Mouse (Mus musculus) Patski (cell line): ENCODE measurements around the gene Stx8. TPM values are rescaled to one million over a fixed set of nuclear protein-coding genes. Genes with fewer than 3 reads are reported as not detected.

ENCODE experiments used
- ATAC-seq: fragments of 100-300 bp; one replicate; pipeline ENCODE4 v1.8.0; 2021
- CTCF ChIA-PET: fragments of 350-600 bp; sonication (Branson Sonifier 250); formaldehyde crosslinking; loops from one replicate; lab custom pipeline; 2022; ENCODE audit warnings: inconsistent platforms; lab: Charles Lee
- POLR2A ChIA-PET: fragments of 350-600 bp; sonication (Branson Sonifier 250); formaldehyde crosslinking; loops from one replicate; lab custom pipeline; 2022; ENCODE audit warnings: antibody characterized with exemption, inconsistent platforms; lab: Charles Lee
- DNase-seq: peaks from one replicate; pipeline ENCODE4 v3.0.0-alpha.2; 2011; ENCODE audit warnings: low read depth, low spot score
- H3K27me3 ChIP-seq: fragments of 371-371 bp; one replicate; pipeline ENCODE4 v1.5.1; 2021
- CTCF ChIP-seq: fragments of 100-300 bp; IDR thresholded peaks from one replicate; pipeline ENCODE4 v1.5.1; 2021
- in situ Hi-C: fragments of 300-500 bp; cut with MboI; formaldehyde crosslinking; loops from 3 replicates; pipeline ENCODE4 v1.11.1; 2018; ENCODE audit warnings: low pct_unique_long_range_greater_than_20kb, mixed read lengths
- polyA plus RNA-seq: library from polyadenylated mRNA; unstranded; gene quantifications from one replicate; pipeline ENCODE4 v1.2.3, GENCODE M21; 2021

The Stx8 gene
- polyA plus RNA-seq, 1 experiment from 2014 or later, result 64.8 TPM

DNA sequence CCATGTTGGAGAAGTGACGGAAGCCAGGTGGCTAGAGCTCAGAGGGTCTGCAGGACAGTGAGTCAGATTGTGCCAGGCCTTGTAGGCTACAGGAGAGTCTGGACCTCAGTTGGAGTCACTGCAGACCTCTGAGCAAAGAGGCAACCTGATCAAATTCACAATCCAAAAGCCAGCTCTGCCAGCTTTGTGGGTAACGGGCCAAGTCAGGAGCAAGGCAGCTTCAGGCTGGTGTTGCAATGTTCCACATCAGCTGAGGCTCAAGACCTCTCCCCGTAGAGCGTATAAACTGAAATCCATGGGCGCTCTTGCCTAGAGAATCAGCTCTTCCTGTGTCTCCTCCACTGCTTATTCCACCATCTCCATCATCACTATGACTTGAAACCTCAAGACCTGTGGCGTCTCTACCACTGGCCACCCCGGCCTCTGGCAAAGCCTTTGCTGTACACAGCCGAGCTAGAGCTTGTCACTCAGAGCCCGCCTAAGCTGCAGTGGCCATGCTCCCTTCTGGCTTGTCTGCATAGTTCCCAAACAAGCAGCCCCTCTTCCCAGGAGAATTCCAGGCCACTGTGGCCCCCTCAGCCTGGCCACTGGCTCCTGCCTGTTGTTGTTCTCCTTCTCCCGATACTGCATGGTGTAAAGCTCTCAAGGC lies 235.9 kb downstream of the Stx8 start:
- ATAC-seq, result no peak

DNA sequence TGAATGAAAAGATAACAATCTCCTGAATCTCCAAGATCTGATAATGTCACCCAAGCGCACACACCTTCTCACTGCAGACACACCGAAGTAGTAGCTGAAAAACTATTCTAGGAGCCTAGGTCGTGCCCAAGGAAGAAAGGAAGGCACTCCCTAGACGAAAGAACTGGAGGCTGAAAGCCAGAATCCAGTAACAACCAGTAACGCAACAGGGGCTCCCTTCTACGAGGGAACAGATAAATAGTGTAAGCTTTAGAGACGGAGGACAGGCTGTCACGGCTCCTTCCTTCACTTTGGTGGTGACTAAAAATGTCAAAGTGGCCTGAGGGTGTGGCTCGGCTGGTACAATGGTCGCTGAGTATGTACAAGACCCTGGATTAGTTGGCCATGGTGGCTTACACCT lies 236.6 kb downstream of the Stx8 start:
- ChIA-PET POLR2A (no interaction called here), CTCF (interaction anchor here (1.1 to 3.7 kb wide), 2 partner anchors 10 to 198 kb away, joined by 5 to 10 read pairs; no protein-coding TSS in a partner anchor)
- in situ Hi-C loops, result loop anchor here (10.0 kb wide), 1 partner anchor 198 kb away; no protein-coding TSS in a partner anchor
- TF ChIP-seq CTCF, result no peak
- DNase-seq (no peak), ATAC-seq (no peak)
- no peaks in the 10 kb centered on the region for H3K27me3 ChIP-seq

More for the DNA sequence above, 235.9 kb downstream of the Stx8 start:
- POLR2A ChIA-PET, result no interaction called here
- CTCF ChIA-PET, result interaction anchor here (1.0 to 3.7 kb wide), 3 partner anchors 10 to 198 kb away, joined by 3 to 10 read pairs (median 5); no protein-coding TSS in a partner anchor
- in situ Hi-C loops, result loop anchor here (10.0 kb wide), 1 partner anchor 197 kb away; no protein-coding TSS in a partner anchor
- H3K27me3 ChIP-seq, result no peaks in the 10 kb centered on the region
- DNase-seq, result no peak
- TF ChIP-seq CTCF, result no peak

DNA sequence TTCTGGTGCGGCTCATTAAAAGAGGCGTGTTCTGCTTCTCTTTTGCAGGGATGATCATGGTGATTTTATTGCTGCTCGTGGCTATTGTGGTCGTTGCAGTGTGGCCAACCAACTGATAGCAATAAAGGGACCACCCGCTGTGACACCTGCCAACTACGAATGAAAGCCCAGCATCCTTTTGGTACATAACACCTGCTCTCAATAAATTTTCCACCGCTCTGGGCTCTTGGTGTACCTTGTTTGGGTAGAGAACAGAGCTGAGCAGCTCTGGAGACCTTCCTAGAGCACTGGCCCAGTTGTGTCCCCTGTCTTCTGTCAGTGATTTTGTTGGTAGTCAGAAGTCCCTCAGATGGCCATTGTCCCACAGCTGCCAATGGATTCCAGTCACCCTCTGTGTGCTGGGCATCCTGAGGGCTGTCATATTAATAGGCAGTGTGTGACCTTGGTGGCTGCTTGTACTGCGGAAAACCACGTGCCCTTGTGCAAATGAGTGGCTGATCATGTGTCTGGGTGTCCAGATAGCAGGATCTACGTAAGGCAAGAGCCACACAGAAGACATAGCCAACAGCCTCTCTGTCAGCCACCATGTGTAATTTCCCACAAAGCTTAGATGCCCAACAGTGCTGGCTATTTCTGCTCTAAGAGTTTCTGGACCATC lies 237.8 kb downstream of the Stx8 start:
- no peaks in the 10 kb centered on the region for H3K27me3 ChIP-seq
- in situ Hi-C loops, result loop anchor here (10.0 kb wide), 1 partner anchor 199 kb away; no protein-coding TSS in a partner anchor
- ChIA-PET CTCF (interaction anchor here (3.7 kb wide), 1 partner anchor 8 kb away, joined by 10 read pairs; no protein-coding TSS in a partner anchor), POLR2A (interaction anchor here (1.4 kb wide), 1 partner anchor 12 kb away, joined by 3 read pairs; no protein-coding TSS in a partner anchor)
- DNase-seq (no peak), ATAC-seq (no peak)
- TF ChIP-seq CTCF, result no peak

DNA sequence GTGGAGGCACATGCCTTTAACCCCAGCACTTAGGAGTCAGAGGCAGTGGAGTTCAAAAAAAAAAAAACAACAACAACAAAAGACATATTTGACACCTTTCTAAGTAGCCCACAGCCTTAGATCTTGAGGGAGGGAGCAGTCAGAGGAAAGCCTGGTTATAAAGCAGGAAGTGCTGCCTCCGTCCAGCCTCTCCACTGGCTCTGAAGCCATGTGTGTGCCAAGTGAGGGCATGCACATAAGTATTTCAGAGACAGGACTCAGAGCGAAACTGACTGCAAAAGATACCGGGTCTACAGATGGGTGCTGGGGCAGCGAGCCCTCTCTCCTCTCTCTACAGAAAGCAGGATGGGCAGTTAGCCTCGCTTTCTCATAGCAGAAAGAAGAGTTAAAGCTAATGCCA lies 238.4 kb downstream of the Stx8 start:
- ChIA-PET POLR2A (interaction anchor here (1.4 kb wide), 1 partner anchor 13 kb away, joined by 3 read pairs; no protein-coding TSS in a partner anchor), CTCF (interaction anchor here (3.7 kb wide), 1 partner anchor 8 kb away, joined by 10 read pairs; no protein-coding TSS in a partner anchor)
- no peak for TF ChIP-seq CTCF
- in situ Hi-C loops, result loop anchor here (10.0 kb wide), 1 partner anchor 200 kb away; no protein-coding TSS in a partner anchor
- ATAC-seq (no peak), DNase-seq (no peak)
- H3K27me3 ChIP-seq, result no peaks in the 10 kb centered on the region

DNA sequence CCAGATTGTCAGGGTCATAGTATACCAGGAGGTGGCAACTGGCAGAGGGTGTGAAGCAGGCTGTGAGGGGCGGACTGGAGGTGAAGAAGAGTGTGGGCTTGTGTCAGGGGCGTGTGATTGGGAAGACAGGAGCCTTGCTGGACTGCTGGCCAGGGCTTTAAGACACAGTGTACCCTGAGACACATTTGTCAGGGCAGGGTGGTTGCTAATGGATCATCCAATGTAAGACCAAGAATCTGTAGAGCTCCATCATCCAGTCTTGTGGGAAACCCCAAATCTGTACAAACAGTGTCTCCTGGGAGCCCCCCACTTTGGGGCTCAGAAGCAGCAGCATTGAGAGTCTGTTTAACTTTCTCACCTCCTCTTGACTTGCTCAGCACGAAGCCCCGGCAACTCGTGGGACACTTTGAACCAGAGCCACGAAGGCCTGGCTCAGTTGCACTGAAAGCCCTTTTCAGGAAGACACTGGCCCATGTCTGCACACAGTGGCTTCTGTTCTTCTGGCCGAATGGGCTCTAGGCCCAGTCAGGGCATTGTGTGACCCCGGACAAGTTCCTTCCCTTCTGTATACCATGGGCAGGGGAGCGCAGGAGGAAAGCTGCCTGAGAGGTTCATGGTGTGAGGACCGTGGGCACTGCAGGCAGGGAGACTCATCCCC lies 239.7 kb downstream of the Stx8 start:
- in situ Hi-C loops, result loop anchor here (10.0 kb wide), 1 partner anchor 201 kb away; no protein-coding TSS in a partner anchor
- TF ChIP-seq CTCF, result no peak
- H3K27me3 ChIP-seq, result no peaks in the 10 kb centered on the region
- ATAC-seq (no peak), DNase-seq (no peak)
- CTCF ChIA-PET, result no interaction called here
- POLR2A ChIA-PET, result no interaction called here

DNA sequence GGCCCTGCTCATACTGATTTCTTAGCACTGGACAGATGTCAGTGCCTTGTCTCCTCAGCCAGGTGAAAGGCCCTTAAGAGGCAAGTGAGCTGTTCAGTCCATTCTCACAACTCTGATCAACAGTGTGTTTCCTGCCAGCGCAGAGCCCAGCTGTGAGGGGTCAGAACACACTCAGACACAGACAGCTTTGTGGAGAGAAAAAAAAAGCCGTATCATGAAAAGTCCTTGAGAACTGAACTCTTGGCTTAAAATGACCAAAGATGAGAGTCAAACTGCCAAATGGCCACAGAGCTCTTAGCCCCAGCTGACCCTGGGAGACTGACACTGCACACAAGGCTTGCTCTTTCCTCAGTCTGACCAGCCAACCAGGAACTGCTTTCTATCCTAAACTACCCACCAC lies 242.0 kb downstream of the Stx8 start:
- no peak for ATAC-seq
- no peak for TF ChIP-seq CTCF
- no peaks in the 10 kb centered on the region for H3K27me3 ChIP-seq
- in situ Hi-C loops, result loop anchor here (10.0 kb wide), 1 partner anchor 203 kb away; no protein-coding TSS in a partner anchor
- no peak for DNase-seq
- CTCF ChIA-PET, result interaction anchor here (1.1 kb wide), 2 partner anchors 13 to 232 kb away, joined by 3 read pairs; no protein-coding TSS in a partner anchor
- POLR2A ChIA-PET, result interaction anchor here (0.6 kb wide), 1 partner anchor 210 kb away, joined by 7 read pairs; no protein-coding TSS in a partner anchor

DNA sequence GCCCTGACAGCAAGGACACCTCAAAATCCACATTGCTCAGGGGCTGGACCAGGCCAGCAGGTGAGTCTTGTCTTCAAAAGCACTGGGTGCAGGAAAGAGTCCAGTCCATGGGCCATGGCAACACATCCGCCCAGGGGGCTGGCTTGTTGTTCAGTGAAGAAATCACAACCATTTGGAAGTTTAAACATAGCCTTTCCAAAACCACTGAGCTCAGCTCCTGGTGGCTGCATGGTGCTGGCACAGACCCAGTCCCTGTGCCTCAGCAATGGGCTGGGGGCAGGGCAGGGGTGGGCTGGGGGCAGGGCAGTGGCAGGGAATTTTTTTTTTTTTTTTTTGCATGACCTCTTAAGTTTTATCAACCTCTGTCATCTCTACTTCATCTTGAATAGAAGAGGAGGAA lies 242.6 kb downstream of the Stx8 start:
- ATAC-seq, result no peak
- TF ChIP-seq CTCF, result no peak
- POLR2A ChIA-PET, result no interaction called here
- no peaks in the 10 kb centered on the region for H3K27me3 ChIP-seq
- CTCF ChIA-PET, result interaction anchor here (1.1 kb wide), 2 partner anchors 14 to 233 kb away, joined by 3 read pairs; no protein-coding TSS in a partner anchor
- DNase-seq, result no peak
- in situ Hi-C loops, result loop anchor here (10.0 kb wide), 1 partner anchor 204 kb away; no protein-coding TSS in a partner anchor

GRCm38 (mm10) chr11:68209506-68209905 lies 243.5 kb downstream of the Stx8 start:
- CTCF ChIA-PET, result no interaction called here
- no peak for DNase-seq

GRCm38 (mm10) chr11:68210714-68211113 lies 244.7 kb downstream of the Stx8 start:
- TF ChIP-seq CTCF, result no peak
- no peaks in the 10 kb centered on the region for H3K27me3 ChIP-seq
- CTCF ChIA-PET, result interaction anchor here (1.3 to 2.6 kb wide), 2 partner anchors 8 to 80 kb away, joined by 3 to 10 read pairs; no protein-coding TSS in a partner anchor
- no peak for ATAC-seq
- no peak for DNase-seq
- POLR2A ChIA-PET, result no interaction called here
- in situ Hi-C loops, result loop anchor here (5.0 kb wide), 1 partner anchor 197 kb away; no protein-coding TSS in a partner anchor

More at GRCm38 (mm10) chr11:68209506-68209905, 243.5 kb downstream of the Stx8 start:
- no peak for TF ChIP-seq CTCF
- ATAC-seq, result no peak
- H3K27me3 ChIP-seq, result no peaks in the 10 kb centered on the region
- in situ Hi-C loops, result loop anchor here (10.0 kb wide), 1 partner anchor 205 kb away; no protein-coding TSS in a partner anchor
- POLR2A ChIA-PET, result no interaction called here
